Mouse (Mus musculus) lung, embryonic 14.5 days (tissue): ENCODE measurements around the gene Gtf2a1l. TPM values are rescaled to one million over a fixed set of nuclear protein-coding genes. Genes with fewer than 3 reads are reported as not detected.

ENCODE experiments used
- ATAC-seq: fragments of 200-750 bp; cut with Nextera tagmentation; 2 replicates; pipeline ENCODE4 v1.8.0; 2017; ENCODE audit warnings: mild to moderate bottlenecking, moderate TSS enrichment, moderate library complexity; ENCODE audit not compliant: insufficient read depth
- DNase-seq: peaks from one replicate; pipeline ENCODE4 v3.0.0-alpha.2; 2015
- H3K27ac ChIP-seq: fragments of 300-500 bp; sonication (generic); 2 replicates; pipeline ENCODE4 v1.5.1; 2014; ENCODE audit warnings: low read depth, mild to moderate bottlenecking, moderate library complexity
- H3K27me3 ChIP-seq: fragments of 300-500 bp; sonication (generic); 2 replicates; pipeline ENCODE4 v1.6.1; 2014; ENCODE audit warnings: low read length, control low read depth; ENCODE audit not compliant: insufficient read depth
- H3K36me3 ChIP-seq: fragments of 300-500 bp; sonication (generic); 2 replicates; pipeline ENCODE4 v1.6.1; 2014; ENCODE audit warnings: control low read depth; ENCODE audit not compliant: insufficient read depth
- H3K4me1 ChIP-seq: fragments of 300-500 bp; sonication (generic); 2 replicates; pipeline ENCODE4 v1.6.1; 2014; ENCODE audit warnings: antibody characterized with exemption, control low read depth; ENCODE audit not compliant: insufficient read depth
- H3K4me2 ChIP-seq: fragments of 300-500 bp; sonication (generic); 2 replicates; pipeline ENCODE4 v1.6.1; 2014; ENCODE audit warnings: mild to moderate bottlenecking
- H3K4me3 ChIP-seq: fragments of 300-500 bp; sonication (generic); 2 replicates; pipeline ENCODE4 v1.5.1; 2014; ENCODE audit warnings: low read depth, low read length
- H3K9ac ChIP-seq: fragments of 300-500 bp; sonication (generic); 2 replicates; pipeline ENCODE4 v1.6.1; 2014
- H3K9me3 ChIP-seq: fragments of 300-500 bp; sonication (generic); 2 replicates; pipeline ENCODE4 v1.6.1; 2016; ENCODE audit warnings: low read depth, low read length, control low read depth
- CTCF ChIP-seq: IDR thresholded peaks from 2 replicates; pipeline ENCODE4 v1.5.1; 2016; ENCODE audit warnings: antibody characterized with exemption, low read depth
- WGBS: fragments of 180-500 bp; shearing (Covaris S2); extraction: QIAGEN DNeasy Blood & Tissue Kit; methylation state at CpG from one replicate; pipeline ENCODE4 v1.1.7; 2014; 5-methylcytosine and 5-hydroxymethylcytosine counted together
- polyA plus RNA-seq: library from polyadenylated mRNA; unstranded; fragments of >200 nt; fragmentation: Nextera tagmentation; extraction: Ambion mirVana; gene quantifications from 2 replicates; pipeline ENCODE4 v1.2.1, GENCODE M21; 2014

The Gtf2a1l gene
- polyA plus RNA-seq, result not detected in 2 replicates

GRCm38 (mm10) chr17:88668452-88668851 lies at the start of gene Gtf2a1l:
Gene Gtf2a1l (plus strand): TSS chr17:88668660.
- H3K27ac ChIP-seq, result no peak within 1 kb of the TSS
- peak; percentile 36 for TF ChIP-seq CTCF
- no peak within 1 kb of the TSS for H3K9ac ChIP-seq
- peak; percentile 66 for ATAC-seq
- peak within 1 kb of the TSS; percentile 53 for H3K4me2 ChIP-seq
- H3K9me3 ChIP-seq, result no peaks in the 10 kb centered on the region
- 22% methylated on average over 21 of the region's 21 CpGs for WGBS
- H3K36me3 ChIP-seq, result no peaks in the 10 kb centered on the region
- DNase-seq, result peak; percentile 65
- no peaks in the 10 kb centered on the region for H3K27me3 ChIP-seq
- no peaks in the 10 kb centered on the region for H3K4me1 ChIP-seq
- H3K4me3 ChIP-seq, result no peak within 1 kb of the TSS

GRCm38 (mm10) chr17:88620935-88621334 lies 47.5 kb upstream of the Gtf2a1l start:
- H3K27ac ChIP-seq, result no peak overlapping the region
- no peak for ATAC-seq
- WGBS, result 83% methylated on average over 4 of the region's 4 CpGs

GRCm38 (mm10) chr17:88621374-88621773 lies 47.1 kb upstream of the Gtf2a1l start:
- WGBS, result 89% methylated on average over 3 of the region's 3 CpGs

More at GRCm38 (mm10) chr17:88620935-88621334, 47.5 kb upstream of the Gtf2a1l start:
- H3K27me3 ChIP-seq, result no peaks in the 10 kb centered on the region
- H3K4me1 ChIP-seq, result peaks cover 10% of the 10 kb centered on the region
- 0 out of 2 replicates have a peak, but pooled peaks cover 8% of the 10 kb centered on the region for H3K36me3 ChIP-seq
- no peak for TF ChIP-seq CTCF
- no peaks in the 10 kb centered on the region for H3K9me3 ChIP-seq
- H3K9ac ChIP-seq, result no peak overlapping the region
- DNase-seq, result no peak
- no peak overlapping the region for H3K4me2 ChIP-seq
- no peak overlapping the region for H3K4me3 ChIP-seq

GRCm38 (mm10) chr17:88622711-88623110 lies 45.7 kb upstream of the Gtf2a1l start:
- Histone ChIP-seq H3K4me3 (no peak overlapping the region), H3K4me1 (peaks cover 28% of the 10 kb centered on the region), H3K27me3 (no peaks in the 10 kb centered on the region), H3K9ac (no peak overlapping the region), H3K9me3 (no peaks in the 10 kb centered on the region), H3K4me2 (no peak overlapping the region), H3K36me3 (0 out of 2 replicates have a peak, but pooled peaks cover 8% of the 10 kb centered on the region), H3K27ac (no peak overlapping the region)
- 84% methylated on average over 1 of the region's 1 CpGs for WGBS
- no peak for DNase-seq
- ATAC-seq, result no peak
- TF ChIP-seq CTCF, result no peak

More at GRCm38 (mm10) chr17:88621374-88621773, 47.1 kb upstream of the Gtf2a1l start:
- H3K27me3 ChIP-seq, result no peaks in the 10 kb centered on the region
- H3K4me2 ChIP-seq, result no peak overlapping the region
- no peak overlapping the region for H3K27ac ChIP-seq
- peaks cover 15% of the 10 kb centered on the region for H3K4me1 ChIP-seq
- no peak for DNase-seq
- H3K9ac ChIP-seq, result no peak overlapping the region
- H3K36me3 ChIP-seq, result 0 out of 2 replicates have a peak, but pooled peaks cover 8% of the 10 kb centered on the region
- H3K4me3 ChIP-seq, result no peak overlapping the region
- H3K9me3 ChIP-seq, result no peaks in the 10 kb centered on the region
- no peak for ATAC-seq
- TF ChIP-seq CTCF, result no peak

- Histone ChIP-seq H3K27me3 (no peaks in the 10 kb centered on the region), H3K9me3 (no peaks in the 10 kb centered on the region), H3K4me1 (peaks cover 33% of the 10 kb centered on the region), H3K27ac (no peak overlapping the region), H3K9ac (no peak overlapping the region), H3K4me2 (no peak overlapping the region), H3K4me3 (no peak overlapping the region), H3K36me3 (0 out of 2 replicates have a peak, but pooled peaks cover 8% of the 10 kb centered on the region)
- DNase-seq (no peak), ATAC-seq (no peak)
- WGBS, result 85% methylated on average over 4 of the region's 4 CpGs
- TF ChIP-seq CTCF, result no peak
Measured at GRCm38 (mm10) chr17:88624386-88624785, 44.1 kb upstream of the Gtf2a1l start.

- no peak overlapping the region for H3K4me3 ChIP-seq
- no peaks in the 10 kb centered on the region for H3K9me3 ChIP-seq
- H3K9ac ChIP-seq, result no peak overlapping the region
- no peak for TF ChIP-seq CTCF
- H3K4me1 ChIP-seq, result peaks cover 43% of the 10 kb centered on the region
- H3K27ac ChIP-seq, result peak overlapping the region; percentile 99
- DNase-seq (no peak), ATAC-seq (no peak)
- H3K4me2 ChIP-seq, result no peak overlapping the region; the same call in 1 of the 2 replicates
- no peaks in the 10 kb centered on the region for H3K27me3 ChIP-seq
- 0 out of 2 replicates have a peak, but pooled peaks cover 8% of the 10 kb centered on the region for H3K36me3 ChIP-seq
- 82% methylated on average over 13 of the region's 13 CpGs for WGBS
Measured at GRCm38 (mm10) chr17:88625350-88625749, 43.1 kb upstream of the Gtf2a1l start.

- H3K9ac ChIP-seq, result peak overlapping the region; percentile 26; the same call in 1 of the 2 replicates
- WGBS, result 25% methylated on average over 7 of the region's 7 CpGs
- peak overlapping the region; percentile 56 for H3K4me2 ChIP-seq
- H3K27ac ChIP-seq, result peak overlapping the region; percentile 99
- peaks cover 43% of the 10 kb centered on the region for H3K4me1 ChIP-seq
- TF ChIP-seq CTCF, result no peak
- ATAC-seq (peak; percentile 12; the same call in 1 of the 2 replicates), DNase-seq (peak; percentile 62)
- H3K4me3 ChIP-seq, result no peak overlapping the region; the same call in 1 of the 2 replicates
- H3K36me3 ChIP-seq, result 0 out of 2 replicates have a peak, but pooled peaks cover 7% of the 10 kb centered on the region
- H3K27me3 ChIP-seq, result no peaks in the 10 kb centered on the region
- no peaks in the 10 kb centered on the region for H3K9me3 ChIP-seq
Measured at GRCm38 (mm10) chr17:88625931-88626330, 42.5 kb upstream of the Gtf2a1l start.
